Mouse (Mus musculus) heart, embryonic 13.5 days (tissue): ENCODE results near the gene H2-DMb2. TPM values are rescaled to one million over a fixed set of nuclear protein-coding genes. Genes with fewer than 3 reads are reported as not detected.

Source experiments
- ATAC-seq: fragments of 200-750 bp; cut with Nextera tagmentation; 2 replicates; pipeline ENCODE4 v1.8.0; 2017; ENCODE audit warnings: moderate TSS enrichment; ENCODE audit not compliant: insufficient number of reproducible peaks, low FRiP score, low TSS enrichment; ENCODE audit errors: extremely low read depth
- H3K27ac ChIP-seq: fragments of 300-500 bp; sonication (generic); replicated peaks from 2 replicates; pipeline ENCODE4 v1.5.1; 2015; ENCODE audit warnings: moderate library complexity, mild to moderate bottlenecking, inconsistent platforms
- H3K27me3 ChIP-seq: fragments of 300-500 bp; sonication (generic); replicated peaks from 2 replicates; pipeline ENCODE4 v1.6.1; 2015; ENCODE audit warnings: mild to moderate bottlenecking, inconsistent platforms
- H3K36me3 ChIP-seq: fragments of 300-500 bp; sonication (generic); 2 replicates; pipeline ENCODE4 v1.6.1; 2015; ENCODE audit warnings: mild to moderate bottlenecking, inconsistent platforms
- H3K4me1 ChIP-seq: fragments of 300-500 bp; sonication (generic); 2 replicates; pipeline ENCODE4 v1.6.1; 2015; ENCODE audit warnings: inconsistent platforms
- H3K4me2 ChIP-seq: fragments of 300-500 bp; sonication (generic); 2 replicates; pipeline ENCODE4 v1.6.1; 2015; ENCODE audit warnings: inconsistent platforms, mild to moderate bottlenecking, moderate library complexity
- H3K4me3 ChIP-seq: fragments of 300-500 bp; sonication (generic); 2 replicates; pipeline ENCODE4 v1.5.1; 2015; ENCODE audit warnings: moderate library complexity, mild to moderate bottlenecking, inconsistent platforms
- H3K9ac ChIP-seq: fragments of 300-500 bp; sonication (generic); 2 replicates; pipeline ENCODE4 v1.6.1; 2015; ENCODE audit warnings: inconsistent platforms, mild to moderate bottlenecking, moderate library complexity
- H3K9me3 ChIP-seq: fragments of 300-500 bp; sonication (generic); 2 replicates; pipeline ENCODE4 v1.6.1; 2016; ENCODE audit warnings: inconsistent platforms
- WGBS: fragments of 180-500 bp; shearing (Covaris S2); methylation state at CpG from one replicate; pipeline ENCODE4 v1.1.7; 2015; ENCODE audit warnings: mixed read lengths; 5-methylcytosine and 5-hydroxymethylcytosine counted together
- polyA plus RNA-seq: library from polyadenylated mRNA; unstranded; fragments of >200 nt; fragmentation: Nextera tagmentation; extraction: Ambion mirVana; gene quantifications from 2 replicates; pipeline ENCODE4 v1.2.1, GENCODE M21; 2015

The H2-DMb2 gene
- polyA plus RNA-seq, 1 experiment from 2014 or later: 0.15 TPM

- 5% methylated on average over 2 of the region's 2 CpGs for WGBS
- Histone ChIP-seq H3K9me3 (no peaks in the 10 kb centered on the region), H3K4me1 (no peaks in the 10 kb centered on the region), H3K27me3 (peaks cover 19% of the 10 kb centered on the region), H3K27ac (no peak overlapping the region), H3K4me3 (no peak overlapping the region), H3K36me3 (no peaks in the 10 kb centered on the region), H3K4me2 (no peak overlapping the region), H3K9ac (no peak overlapping the region)
- ATAC-seq: no peak
These were observed 26.2 kb downstream of the H2-DMb2 start for GRCm38 (mm10) chr17:34169279-34169678.

- H3K27me3 ChIP-seq: peaks cover 27% of the 10 kb centered on the region
- H3K4me1 ChIP-seq: no peaks in the 10 kb centered on the region
- no peak for ATAC-seq
- H3K9ac ChIP-seq: no peak overlapping the region
- no peaks in the 10 kb centered on the region for H3K9me3 ChIP-seq
- WGBS: 21% methylated on average over 4 of the region's 4 CpGs
- no peak overlapping the region for H3K4me2 ChIP-seq
- H3K4me3 ChIP-seq: no peak overlapping the region
- no peaks in the 10 kb centered on the region for H3K36me3 ChIP-seq
- no peak overlapping the region for H3K27ac ChIP-seq
These were observed 27.4 kb downstream of the H2-DMb2 start for GRCm38 (mm10) chr17:34170487-34170876.

GRCm38 (mm10) chr17:34170877-34171498 lies 27.9 kb downstream of the H2-DMb2 start:
- Histone ChIP-seq H3K9me3 (no peaks in the 10 kb centered on the region), H3K36me3 (no peaks in the 10 kb centered on the region), H3K4me1 (no peaks in the 10 kb centered on the region), H3K27ac (no peak overlapping the region), H3K4me3 (no peak overlapping the region), H3K4me2 (peak overlapping the region; percentile 26), H3K27me3 (peaks cover 26% of the 10 kb centered on the region), H3K9ac (no peak overlapping the region)
- WGBS: 37% methylated on average over 13 of the region's 13 CpGs
- ATAC-seq: no peak

GRCm38 (mm10) chr17:34172528-34172927 lies 29.4 kb downstream of the H2-DMb2 start:
- WGBS: 88% methylated on average over 5 of the region's 5 CpGs
- no peak for ATAC-seq
- H3K27me3 ChIP-seq: peaks cover 24% of the 10 kb centered on the region

GRCm38 (mm10) chr17:34174075-34174474 lies 31.0 kb downstream of the H2-DMb2 start:
- H3K4me1 ChIP-seq: no peaks in the 10 kb centered on the region
- no peak overlapping the region for H3K4me2 ChIP-seq
- 44% methylated on average over 1 of the region's 1 CpGs for WGBS
- H3K27me3 ChIP-seq: peaks cover 18% of the 10 kb centered on the region
- no peaks in the 10 kb centered on the region for H3K36me3 ChIP-seq
- no peak overlapping the region for H3K4me3 ChIP-seq
- no peak for ATAC-seq
- no peak overlapping the region for H3K9ac ChIP-seq
- no peak overlapping the region for H3K27ac ChIP-seq
- peaks cover 9% of the 10 kb centered on the region; the same call in 1 of the 2 replicates for H3K9me3 ChIP-seq

More at GRCm38 (mm10) chr17:34172528-34172927, 29.4 kb downstream of the H2-DMb2 start:
- Histone ChIP-seq H3K4me3 (no peak overlapping the region), H3K4me2 (no peak overlapping the region), H3K36me3 (no peaks in the 10 kb centered on the region), H3K9ac (no peak overlapping the region), H3K27ac (no peak overlapping the region), H3K4me1 (no peaks in the 10 kb centered on the region), H3K9me3 (peaks cover 9% of the 10 kb centered on the region; the same call in 1 of the 2 replicates)

- no peaks in the 10 kb centered on the region for H3K36me3 ChIP-seq
- no peak overlapping the region for H3K9ac ChIP-seq
- 60% methylated on average over 4 of the region's 4 CpGs for WGBS
- no peak overlapping the region for H3K4me3 ChIP-seq
- ATAC-seq: no peak
- no peak overlapping the region for H3K4me2 ChIP-seq
- no peaks in the 10 kb centered on the region for H3K4me1 ChIP-seq
- H3K9me3 ChIP-seq: peaks cover 9% of the 10 kb centered on the region; the same call in 1 of the 2 replicates
- H3K27ac ChIP-seq: no peak overlapping the region
- H3K27me3 ChIP-seq: peaks cover 40% of the 10 kb centered on the region
These were observed 34.1 kb downstream of the H2-DMb2 start for GRCm38 (mm10) chr17:34177179-34177578.

GRCm38 (mm10) chr17:34179019-34179418 lies 35.9 kb downstream of the H2-DMb2 start:
- Histone ChIP-seq H3K27me3 (peaks cover 56% of the 10 kb centered on the region), H3K9me3 (peaks cover 9% of the 10 kb centered on the region; the same call in 1 of the 2 replicates), H3K4me2 (no peak overlapping the region), H3K27ac (no peak overlapping the region), H3K4me1 (no peaks in the 10 kb centered on the region), H3K4me3 (no peak overlapping the region), H3K9ac (no peak overlapping the region), H3K36me3 (no peaks in the 10 kb centered on the region)
- ATAC-seq: no peak
- WGBS: 54% methylated on average over 6 of the region's 6 CpGs

- peaks cover 9% of the 10 kb centered on the region; the same call in 1 of the 2 replicates for H3K9me3 ChIP-seq
These were observed 37.1 kb downstream of the H2-DMb2 start for GRCm38 (mm10) chr17:34179913-34180859.

GRCm38 (mm10) chr17:34183564-34184219 lies 40.6 kb downstream of the H2-DMb2 start:
- Histone ChIP-seq H3K9me3 (no peaks in the 10 kb centered on the region), H3K4me3 (no peak overlapping the region), H3K4me2 (no peak overlapping the region), H3K36me3 (no peaks in the 10 kb centered on the region), H3K9ac (no peak overlapping the region), H3K4me1 (peaks cover 17% of the 10 kb centered on the region), H3K27me3 (peaks cover 87% of the 10 kb centered on the region), H3K27ac (no peak overlapping the region)
- WGBS: 58% methylated on average over 15 of the region's 15 CpGs
- no peak for ATAC-seq

More at GRCm38 (mm10) chr17:34179913-34180859, 37.1 kb downstream of the H2-DMb2 start:
- Histone ChIP-seq H3K4me1 (no peaks in the 10 kb centered on the region), H3K27me3 (peaks cover 58% of the 10 kb centered on the region), H3K36me3 (no peaks in the 10 kb centered on the region), H3K4me2 (no peak overlapping the region), H3K4me3 (no peak overlapping the region), H3K9ac (no peak overlapping the region), H3K27ac (no peak overlapping the region)
- 63% methylated on average over 13 of the region's 13 CpGs for WGBS
- ATAC-seq: no peak

GRCm38 (mm10) chr17:34185526-34185925 lies 42.4 kb downstream of the H2-DMb2 start:
- no peak overlapping the region for H3K9ac ChIP-seq
- H3K27me3 ChIP-seq: peaks cover 93% of the 10 kb centered on the region
- no peak overlapping the region for H3K27ac ChIP-seq
- no peak for ATAC-seq
- H3K4me2 ChIP-seq: no peak overlapping the region
- 80% methylated on average over 9 of the region's 9 CpGs for WGBS
- no peaks in the 10 kb centered on the region for H3K36me3 ChIP-seq
- H3K4me1 ChIP-seq: peaks cover 17% of the 10 kb centered on the region
- no peak overlapping the region for H3K4me3 ChIP-seq
- H3K9me3 ChIP-seq: no peaks in the 10 kb centered on the region

GRCm38 (mm10) chr17:34186885-34187260 lies 43.8 kb downstream of the H2-DMb2 start:
- Histone ChIP-seq H3K9ac (peak overlapping the region; percentile 83), H3K4me2 (peak overlapping the region; percentile 95), H3K9me3 (no peaks in the 10 kb centered on the region), H3K4me3 (peak overlapping the region; percentile 60), H3K4me1 (peaks cover 17% of the 10 kb centered on the region), H3K36me3 (no peaks in the 10 kb centered on the region), H3K27me3 (peaks cover 94% of the 10 kb centered on the region), H3K27ac (no peak overlapping the region)
- ATAC-seq: no peak
- WGBS: 5% methylated on average over 14 of the region's 14 CpGs
